Mouse (Mus musculus) retina, postnatal 7 days (tissue): ENCODE data around the gene Myh7.

ENCODE experiments used
- DNase-seq: peaks from one replicate; pipeline ENCODE4 v3.0.0-alpha.2; 2012; ENCODE audit warnings: low read depth, low spot score

Gene Myh7

GRCm38 (mm10) chr14:54943971-54944370, 50.5 kb downstream of the Myh7 start:
- DNase-seq, result no peak

GRCm38 (mm10) chr14:54942479-54942878, 51.9 kb downstream of the Myh7 start:
- DNase-seq, result no peak

- no peak for DNase-seq
Measured at GRCm38 (mm10) chr14:54941024-54941978, 53.1 kb downstream of the Myh7 start.

GRCm38 (mm10) chr14:54940176-54940530, 54.3 kb downstream of the Myh7 start:
- DNase-seq, result no peak

- DNase-seq, result peak; percentile 40
Measured at GRCm38 (mm10) chr14:54939434-54940175, 54.8 kb downstream of the Myh7 start.

GRCm38 (mm10) chr14:54938431-54939219, 55.8 kb downstream of the Myh7 start:
- no peak for DNase-seq

- DNase-seq, result no peak
Measured at GRCm38 (mm10) chr14:54937361-54938182, 56.9 kb downstream of the Myh7 start.

- no peak for DNase-seq
Measured at GRCm38 (mm10) chr14:54936831-54937160, 57.6 kb downstream of the Myh7 start.

GRCm38 (mm10) chr14:54935904-54936830, 58.3 kb downstream of the Myh7 start, which contains the start of gene Cmtm5:
Gene Cmtm5, plus strand, starts transcription at chr14:54936261.
- no peak for DNase-seq

GRCm38 (mm10) chr14:54932645-54933150, 61.7 kb downstream of the Myh7 start, which contains the start of gene Il25:
Gene Il25, plus strand, starts transcription at chr14:54932695.
- DNase-seq, result no peak

GRCm38 (mm10) chr14:54930431-54930830, 64.0 kb downstream of the Myh7 start:
- DNase-seq, result no peak

GRCm38 (mm10) chr14:54929801-54930200, 64.6 kb downstream of the Myh7 start:
- no peak for DNase-seq

GRCm38 (mm10) chr14:54927296-54927695, 67.1 kb downstream of the Myh7 start:
- DNase-seq, result no peak

GRCm38 (mm10) chr14:54926401-54927158, 67.8 kb downstream of the Myh7 start:
- DNase-seq, result peak; percentile 51

GRCm38 (mm10) chr14:54925349-54926342, 68.8 kb downstream of the Myh7 start, which contains the start of gene Efs:
Gene Efs, minus strand, starts transcription at chr14:54926126.
- no peak for DNase-seq

- no peak for DNase-seq
Measured at GRCm38 (mm10) chr14:54924641-54925348, 69.6 kb downstream of the Myh7 start.
